Mouse (Mus musculus): ENCODE measurements around the gene Mthfs. TPM values are rescaled to one million over a fixed set of nuclear protein-coding genes. Genes with fewer than 3 reads are reported as not detected.

Gene Mthfs
- polyA plus RNA-seq, 1 experiment from 2014 or later = 15.1 TPM

DNA sequence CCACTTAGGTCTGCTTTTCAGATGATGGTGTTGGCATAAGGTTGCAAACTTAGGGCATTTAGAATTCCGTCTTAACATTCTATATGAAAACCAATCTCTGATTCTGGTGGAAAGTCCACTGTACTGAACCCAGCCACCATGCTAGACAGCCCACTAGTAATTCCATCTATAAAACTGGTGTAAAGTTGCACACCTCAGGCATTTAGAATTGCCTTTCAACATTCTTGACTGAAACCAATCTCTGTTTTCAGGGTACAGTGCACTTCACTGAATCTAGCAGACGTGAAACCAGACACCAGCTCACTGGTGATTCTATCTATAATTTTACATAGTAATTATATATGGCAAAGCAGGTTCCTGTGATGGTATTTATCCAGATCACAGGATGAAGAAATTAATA is 95.2 kb downstream of the Mthfs start:
- ATAC-seq (replicated peaks; ENCODE audit: insufficient number of reproducible peaks, low FRiP score, low TSS enrichment) = no peak
- WGBS (ENCODE audit: insufficient replicate concordance) = 75% methylated on average over 2 of the region's 2 CpGs
- H3K4me3 ChIP-seq (ENCODE audit: low read depth, low read length) = no peak overlapping the region

DNA sequence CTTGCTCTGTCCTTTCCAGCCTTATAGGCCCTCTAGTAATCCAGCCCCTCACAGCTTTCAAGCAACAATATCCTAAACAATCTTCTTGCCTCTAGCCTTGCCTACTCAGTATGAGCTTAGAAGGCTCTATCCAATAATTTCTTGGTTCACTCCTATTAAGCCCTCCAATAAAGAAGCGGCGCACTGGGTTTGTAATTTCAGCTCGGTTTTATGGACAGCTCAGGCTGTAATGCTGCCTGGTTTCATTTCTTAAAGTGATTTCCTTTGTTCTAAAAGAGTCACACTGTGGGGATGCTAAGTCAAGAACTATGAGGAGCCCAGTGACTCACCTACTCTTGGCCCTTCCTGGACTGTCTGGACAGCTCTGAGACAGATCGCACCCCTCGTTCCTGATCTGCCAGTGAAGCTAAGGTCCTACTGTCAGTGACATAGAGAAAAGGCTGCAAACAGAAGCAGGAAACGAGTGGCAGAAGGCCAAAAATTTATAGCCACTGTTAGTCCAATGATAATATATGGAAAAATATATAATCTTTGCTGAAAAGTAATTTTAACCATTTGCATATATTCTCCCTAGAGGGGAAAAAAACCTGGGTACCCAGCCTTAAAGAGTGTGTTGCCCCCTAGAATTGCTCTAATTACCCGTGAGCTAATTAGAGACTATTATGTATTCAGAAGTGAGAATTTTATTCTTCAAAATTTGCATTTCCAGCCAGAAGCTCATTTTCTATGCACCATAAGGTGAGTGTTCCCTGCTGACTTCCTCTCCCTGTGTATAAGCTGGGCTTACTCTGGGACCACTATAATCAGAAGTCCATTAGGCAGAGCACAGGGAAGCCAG is 98.1 kb downstream of the Mthfs start:
- H3K4me2 ChIP-seq = no peak overlapping the region

More for the DNA sequence above, 95.2 kb downstream of the Mthfs start:
- H3K27me3 ChIP-seq (ENCODE audit: control insufficient read depth, insufficient read depth, low read length) = no peaks in the 10 kb centered on the region
- no peak overlapping the region for H3K27ac ChIP-seq (ENCODE audit: low read depth, low read length)
- no peaks in the 10 kb centered on the region for H3K4me1 ChIP-seq (ENCODE audit: control insufficient read depth, insufficient read depth, low read length)
- H3K9ac ChIP-seq (ENCODE audit: low read depth, low read length) = no peak overlapping the region
- H3K9me3 ChIP-seq (replicated peaks; ENCODE audit: control insufficient read depth, low read length) = no peaks in the 10 kb centered on the region
- no peak overlapping the region for H3K4me2 ChIP-seq
- H3K36me3 ChIP-seq (ENCODE audit: control insufficient read depth, insufficient read depth, low read length) = no peaks in the 10 kb centered on the region

DNA sequence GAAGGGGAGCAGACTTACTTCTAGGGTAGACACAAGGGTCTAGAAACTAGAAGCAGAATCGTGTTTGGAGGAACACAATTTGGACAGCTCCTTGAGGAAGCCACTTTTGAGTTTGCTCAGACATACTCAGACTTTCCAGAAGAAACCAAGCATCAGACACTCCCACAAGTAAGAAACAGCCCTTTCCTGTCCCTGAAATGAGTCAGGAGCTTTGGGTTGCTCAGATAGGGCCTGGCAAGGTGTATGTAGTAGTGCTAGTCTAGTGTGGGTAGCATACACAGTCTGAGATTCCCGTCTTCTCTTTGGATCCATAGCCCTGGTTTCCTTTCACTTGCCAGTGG is 98.7 kb downstream of the Mthfs start:
- no peaks in the 10 kb centered on the region for H3K4me1 ChIP-seq (ENCODE audit: control insufficient read depth, insufficient read depth, low read length)
- no peak for ATAC-seq (replicated peaks; ENCODE audit: insufficient number of reproducible peaks, low FRiP score, low TSS enrichment)
- H3K27me3 ChIP-seq (ENCODE audit: control insufficient read depth, insufficient read depth, low read length) = no peaks in the 10 kb centered on the region
- WGBS (ENCODE audit: insufficient replicate concordance) = 65% methylated on average over 2 of the region's 2 CpGs
- no peak overlapping the region for H3K4me3 ChIP-seq (ENCODE audit: low read depth, low read length)
- H3K9me3 ChIP-seq (replicated peaks; ENCODE audit: control insufficient read depth, low read length) = no peaks in the 10 kb centered on the region
- H3K27ac ChIP-seq (ENCODE audit: low read depth, low read length) = no peak overlapping the region
- no peak overlapping the region for H3K9ac ChIP-seq (ENCODE audit: low read depth, low read length)
- no peak overlapping the region for H3K4me2 ChIP-seq
- no peaks in the 10 kb centered on the region for H3K36me3 ChIP-seq (ENCODE audit: control insufficient read depth, insufficient read depth, low read length)

More for the DNA sequence above, 98.1 kb downstream of the Mthfs start:
- 81% methylated on average over 7 of the region's 7 CpGs for WGBS (ENCODE audit: insufficient replicate concordance)
- no peaks in the 10 kb centered on the region for H3K36me3 ChIP-seq (ENCODE audit: control insufficient read depth, insufficient read depth, low read length)
- no peak overlapping the region for H3K27ac ChIP-seq (ENCODE audit: low read depth, low read length)
- no peaks in the 10 kb centered on the region for H3K27me3 ChIP-seq (ENCODE audit: control insufficient read depth, insufficient read depth, low read length)
- no peak overlapping the region for H3K9ac ChIP-seq (ENCODE audit: low read depth, low read length)
- no peak for ATAC-seq (replicated peaks; ENCODE audit: insufficient number of reproducible peaks, low FRiP score, low TSS enrichment)
- no peaks in the 10 kb centered on the region for H3K9me3 ChIP-seq (replicated peaks; ENCODE audit: control insufficient read depth, low read length)
- no peak overlapping the region for H3K4me3 ChIP-seq (ENCODE audit: low read depth, low read length)
- no peaks in the 10 kb centered on the region for H3K4me1 ChIP-seq (ENCODE audit: control insufficient read depth, insufficient read depth, low read length)

DNA sequence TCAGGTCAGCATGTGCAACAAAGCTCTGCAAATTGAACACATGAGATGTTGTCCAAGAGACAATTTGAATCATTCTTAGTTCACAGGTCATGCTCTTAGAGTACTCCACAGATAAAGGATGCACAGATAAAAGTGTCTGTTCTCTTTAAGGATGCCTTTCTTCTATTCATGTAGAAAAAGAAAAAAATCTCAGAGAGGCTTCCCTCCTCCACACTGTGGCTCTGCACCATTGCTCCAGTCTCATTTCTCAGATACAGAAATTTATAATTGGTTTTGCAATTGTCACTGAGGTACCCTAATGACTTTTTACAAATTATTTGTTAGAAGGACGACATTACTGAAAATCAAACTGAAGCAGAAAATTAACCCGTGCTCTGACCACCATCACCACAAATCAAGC is 101.2 kb downstream of the Mthfs start:
- no peak overlapping the region for H3K9ac ChIP-seq (ENCODE audit: low read depth, low read length)
- no peak overlapping the region for H3K27ac ChIP-seq (ENCODE audit: low read depth, low read length)
- H3K9me3 ChIP-seq (replicated peaks; ENCODE audit: control insufficient read depth, low read length) = no peaks in the 10 kb centered on the region
- H3K27me3 ChIP-seq (ENCODE audit: control insufficient read depth, insufficient read depth, low read length) = no peaks in the 10 kb centered on the region
- WGBS (ENCODE audit: insufficient replicate concordance) = 74% methylated on average over 2 of the region's 2 CpGs
- no peaks in the 10 kb centered on the region for H3K4me1 ChIP-seq (ENCODE audit: control insufficient read depth, insufficient read depth, low read length)
- no peak for ATAC-seq (replicated peaks; ENCODE audit: insufficient number of reproducible peaks, low FRiP score, low TSS enrichment)
- H3K4me2 ChIP-seq = no peak overlapping the region
- no peaks in the 10 kb centered on the region for H3K36me3 ChIP-seq (ENCODE audit: control insufficient read depth, insufficient read depth, low read length)
- H3K4me3 ChIP-seq (ENCODE audit: low read depth, low read length) = no peak overlapping the region

DNA sequence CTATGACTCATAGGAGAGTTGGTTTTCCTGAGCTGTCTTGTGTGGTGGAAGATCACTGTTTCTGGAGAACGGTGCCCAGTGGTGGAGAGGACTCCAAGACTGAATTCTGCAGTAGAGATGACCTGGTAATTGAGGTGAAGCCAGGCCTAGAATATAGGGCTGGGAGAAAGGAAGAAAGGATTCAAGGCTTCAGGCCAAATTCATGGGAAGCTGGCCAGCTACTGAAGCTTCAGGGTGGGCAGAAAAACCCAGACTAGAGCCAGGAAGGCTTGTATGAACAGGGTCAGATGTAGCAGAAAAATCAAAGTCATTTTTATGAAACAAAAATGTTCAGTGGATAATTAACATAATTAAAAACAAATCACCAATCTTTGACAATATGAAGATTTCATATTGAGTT is 163.3 kb downstream of the Mthfs start:
- Histone ChIP-seq H3K36me3 (ENCODE audit: control insufficient read depth, insufficient read depth, low read length) (no peaks in the 10 kb centered on the region), H3K9me3 (replicated peaks; ENCODE audit: control insufficient read depth, low read length) (no peaks in the 10 kb centered on the region), H3K27me3 (ENCODE audit: control insufficient read depth, insufficient read depth, low read length) (no peaks in the 10 kb centered on the region), H3K27ac (ENCODE audit: low read depth, low read length) (no peak overlapping the region), H3K9ac (ENCODE audit: low read depth, low read length) (no peak overlapping the region), H3K4me1 (ENCODE audit: control insufficient read depth, insufficient read depth, low read length) (no peaks in the 10 kb centered on the region), H3K4me2 (no peak overlapping the region), H3K4me3 (ENCODE audit: low read depth, low read length) (no peak overlapping the region)
- WGBS (ENCODE audit: insufficient replicate concordance) = 66% methylated on average over 1 of the region's 1 CpGs
- ATAC-seq (replicated peaks; ENCODE audit: insufficient number of reproducible peaks, low FRiP score, low TSS enrichment) = no peak

DNA sequence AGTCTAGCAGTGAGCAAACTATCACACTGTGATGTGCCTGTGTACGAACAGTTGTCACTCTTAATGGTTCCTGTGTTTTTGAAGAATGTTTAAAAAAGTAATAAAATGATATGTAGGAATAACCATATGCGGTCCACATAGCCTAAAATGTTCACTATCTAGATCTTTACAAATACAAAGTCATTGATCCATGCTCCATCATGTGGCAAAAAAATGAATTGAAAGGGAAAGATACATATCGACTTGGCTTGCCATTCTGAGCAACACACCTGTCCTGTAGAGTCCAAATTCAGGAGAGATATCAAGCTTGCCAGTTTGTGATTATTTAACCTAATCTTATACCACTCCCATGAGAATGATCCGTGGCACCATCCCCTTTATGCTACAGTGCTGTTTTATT is 164.2 kb downstream of the Mthfs start:
- H3K9me3 ChIP-seq (replicated peaks; ENCODE audit: control insufficient read depth, low read length) = no peaks in the 10 kb centered on the region
- H3K4me1 ChIP-seq (ENCODE audit: control insufficient read depth, insufficient read depth, low read length) = no peaks in the 10 kb centered on the region
- H3K36me3 ChIP-seq (ENCODE audit: control insufficient read depth, insufficient read depth, low read length) = no peaks in the 10 kb centered on the region
- no peaks in the 10 kb centered on the region for H3K27me3 ChIP-seq (ENCODE audit: control insufficient read depth, insufficient read depth, low read length)
- no peak overlapping the region for H3K4me2 ChIP-seq
- H3K9ac ChIP-seq (ENCODE audit: low read depth, low read length) = no peak overlapping the region
- no peak overlapping the region for H3K27ac ChIP-seq (ENCODE audit: low read depth, low read length)
- H3K4me3 ChIP-seq (ENCODE audit: low read depth, low read length) = no peak overlapping the region
- WGBS (ENCODE audit: insufficient replicate concordance) = 71% methylated on average over 4 of the region's 4 CpGs
- ATAC-seq (replicated peaks; ENCODE audit: insufficient number of reproducible peaks, low FRiP score, low TSS enrichment) = no peak

DNA sequence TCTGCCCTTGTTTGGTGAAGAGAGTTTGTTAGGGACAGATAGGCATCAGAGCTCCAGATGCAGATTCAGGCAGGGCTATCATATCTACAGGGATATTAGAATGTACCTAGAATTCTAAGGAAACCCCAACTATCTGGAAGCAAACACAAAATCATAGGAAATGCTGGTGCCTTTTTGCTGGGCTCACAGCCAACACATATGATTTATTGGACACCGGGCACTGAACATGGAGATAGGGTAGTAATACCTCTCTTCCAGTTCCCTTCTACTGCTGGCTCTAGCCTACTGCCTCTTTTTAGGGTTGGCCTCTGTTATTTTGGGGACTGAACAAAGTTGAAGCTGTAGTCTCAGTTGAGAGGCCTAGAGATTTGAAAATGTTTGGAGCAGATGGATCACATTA is 192.6 kb downstream of the Mthfs start:
- ATAC-seq (replicated peaks; ENCODE audit: insufficient number of reproducible peaks, low FRiP score, low TSS enrichment) = no peak
- H3K27me3 ChIP-seq (ENCODE audit: control insufficient read depth, insufficient read depth, low read length) = no peaks in the 10 kb centered on the region
- WGBS (ENCODE audit: insufficient replicate concordance) = 94% methylated on average over 1 of the region's 1 CpGs
- no peak overlapping the region for H3K4me3 ChIP-seq (ENCODE audit: low read depth, low read length)
- no peak overlapping the region for H3K9ac ChIP-seq (ENCODE audit: low read depth, low read length)
- H3K36me3 ChIP-seq (ENCODE audit: control insufficient read depth, insufficient read depth, low read length) = no peaks in the 10 kb centered on the region
- H3K9me3 ChIP-seq (replicated peaks; ENCODE audit: control insufficient read depth, low read length) = no peaks in the 10 kb centered on the region
- H3K4me1 ChIP-seq (ENCODE audit: control insufficient read depth, insufficient read depth, low read length) = no peaks in the 10 kb centered on the region
- no peak overlapping the region for H3K4me2 ChIP-seq
- H3K27ac ChIP-seq (ENCODE audit: low read depth, low read length) = no peak overlapping the region

Other genes starting within 250 kb of the Mthfs start
- gene Trim43b, start 117.8 kb upstream of the Mthfs start, polyA plus RNA-seq (2014; fragmentation: Nextera tagmentation; extraction: Ambion mirVana) = not detected in 2 replicates
- 0.66 TPM in 1 of 2 replicates, not detected in the other for gene Bcl2a1b, start 11.5 kb upstream of the Mthfs start, polyA plus RNA-seq (2014; fragmentation: Nextera tagmentation; extraction: Ambion mirVana)
- not detected in 2 replicates for gene Gm29094, start 11.3 kb upstream of the Mthfs start, polyA plus RNA-seq (2014; fragmentation: Nextera tagmentation; extraction: Ambion mirVana)